Mouse (Mus musculus): Measurements from ENCODE around the gene 4930544D05Rik. TPM values are rescaled to one million over a fixed set of nuclear protein-coding genes. Genes with fewer than 3 reads are reported as not detected.
A peak's percentile ranks its signal among the peaks of the same experiment; 100 is the strongest.

4930544D05Rik gene
- total RNA-seq, 2 experiments from 2014 or later = not detected

GRCm38 (mm10) chr11:70596094-70596493 is 19.6 kb upstream of the 4930544D05Rik start:
- ATAC-seq (replicated peaks; ENCODE audit: low FRiP score, poor library complexity, severe bottlenecking) = no peak

DNA sequence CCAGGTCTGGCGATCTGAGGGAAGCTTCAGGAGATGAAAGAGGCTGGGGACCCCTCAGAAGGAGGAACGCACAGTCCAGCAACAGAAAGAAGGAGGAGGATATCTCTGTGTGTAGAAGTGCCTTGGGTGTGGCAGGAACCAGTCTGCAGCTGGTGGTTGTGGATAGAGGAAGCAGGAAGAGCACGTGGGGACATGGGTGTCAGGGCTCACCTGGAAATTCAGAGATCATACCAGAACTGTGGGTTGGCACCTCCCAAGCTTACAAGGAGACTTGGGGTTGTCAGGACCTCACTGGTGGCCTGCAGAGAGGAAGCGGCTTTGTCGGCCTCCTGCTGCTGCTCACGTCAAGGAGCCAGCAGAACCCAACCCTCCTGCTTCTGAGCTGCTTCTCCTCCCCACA is 18.3 kb upstream of the 4930544D05Rik start:
- no peak for ATAC-seq (replicated peaks; ENCODE audit: low FRiP score, poor library complexity, severe bottlenecking)

GRCm38 (mm10) chr11:70598451-70598953 is 17.1 kb upstream of the 4930544D05Rik start:
- ATAC-seq (replicated peaks; ENCODE audit: low FRiP score, poor library complexity, severe bottlenecking) = no peak

DNA sequence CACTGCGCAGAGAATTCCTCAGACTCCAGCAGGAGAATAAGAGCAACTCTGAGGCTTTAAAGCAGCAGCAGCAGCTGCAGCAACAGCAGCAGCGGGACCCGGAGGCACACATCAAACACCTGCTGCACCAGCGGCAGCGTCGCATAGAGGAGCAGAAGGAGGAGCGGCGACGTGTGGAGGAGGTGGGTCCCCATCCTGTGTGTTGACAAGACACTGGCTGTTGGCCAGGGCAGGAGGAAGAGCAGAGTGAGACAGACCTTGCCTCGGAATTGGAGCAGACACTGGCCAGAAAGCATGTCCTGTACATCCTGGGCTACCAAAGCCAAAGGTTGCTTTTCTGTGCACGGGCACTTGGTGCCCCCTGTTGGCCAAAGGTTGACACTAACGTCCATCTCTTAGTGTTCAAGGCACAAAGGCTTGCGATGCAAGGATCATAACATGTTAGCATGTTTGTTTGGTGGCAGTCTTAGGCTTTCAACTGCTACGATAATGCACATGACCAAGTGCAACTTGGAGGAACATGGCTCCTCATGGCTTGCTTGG is 10.6 kb upstream of the 4930544D05Rik start:
- ATAC-seq (replicated peaks; ENCODE audit: low FRiP score, poor library complexity, severe bottlenecking) = peak; percentile 56; the same call in 1 of the 2 replicates

- no peak for ATAC-seq (replicated peaks; ENCODE audit: low FRiP score, poor library complexity, severe bottlenecking)
These were observed 8.9 kb upstream of the 4930544D05Rik start for GRCm38 (mm10) chr11:70606717-70607116.

DNA sequence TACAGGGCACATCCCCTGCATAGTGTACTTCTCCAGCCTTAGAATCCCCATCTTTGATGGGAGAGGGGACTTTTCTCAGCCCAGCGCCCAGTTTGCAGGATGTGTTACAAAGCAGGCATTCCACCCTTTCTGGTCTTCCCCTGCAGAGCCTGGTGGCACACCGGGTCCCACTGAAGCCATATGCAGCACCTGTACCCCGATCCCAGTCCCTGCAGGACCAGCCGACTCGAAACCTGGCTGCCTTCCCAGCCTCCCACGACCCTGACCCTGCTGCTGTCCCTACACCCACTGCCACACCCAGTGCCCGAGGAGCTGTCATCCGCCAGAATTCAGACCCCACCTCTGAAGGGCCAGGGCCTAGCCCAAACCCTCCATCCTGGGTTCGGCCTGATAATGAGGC is 8.0 kb upstream of the 4930544D05Rik start:
- ATAC-seq (replicated peaks; ENCODE audit: low FRiP score, poor library complexity, severe bottlenecking) = no peak

- no peak for ATAC-seq (replicated peaks; ENCODE audit: low FRiP score, poor library complexity, severe bottlenecking)
These were observed 7.1 kb upstream of the 4930544D05Rik start for GRCm38 (mm10) chr11:70608381-70609066.

DNA sequence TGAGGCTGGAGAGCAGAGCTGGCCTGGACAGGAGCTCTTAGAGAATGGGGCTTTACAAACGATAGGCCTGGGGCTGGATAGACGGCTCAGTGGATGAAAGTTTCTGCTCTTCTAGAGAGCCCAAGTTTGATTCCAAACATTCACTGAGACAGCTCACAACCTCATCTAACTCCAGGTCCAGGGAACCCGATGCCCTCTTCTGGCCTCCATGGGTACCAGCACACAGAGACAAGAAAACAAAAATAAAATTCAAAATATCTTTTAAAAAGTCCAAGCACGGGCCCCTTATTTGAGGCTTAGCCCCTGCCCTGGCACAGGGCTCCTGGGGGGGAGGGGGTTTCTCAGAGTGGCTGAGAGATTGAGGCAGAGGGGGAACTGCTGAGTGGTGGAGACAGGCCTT is 4.9 kb upstream of the 4930544D05Rik start:
- ATAC-seq (replicated peaks; ENCODE audit: low FRiP score, poor library complexity, severe bottlenecking) = no peak

DNA sequence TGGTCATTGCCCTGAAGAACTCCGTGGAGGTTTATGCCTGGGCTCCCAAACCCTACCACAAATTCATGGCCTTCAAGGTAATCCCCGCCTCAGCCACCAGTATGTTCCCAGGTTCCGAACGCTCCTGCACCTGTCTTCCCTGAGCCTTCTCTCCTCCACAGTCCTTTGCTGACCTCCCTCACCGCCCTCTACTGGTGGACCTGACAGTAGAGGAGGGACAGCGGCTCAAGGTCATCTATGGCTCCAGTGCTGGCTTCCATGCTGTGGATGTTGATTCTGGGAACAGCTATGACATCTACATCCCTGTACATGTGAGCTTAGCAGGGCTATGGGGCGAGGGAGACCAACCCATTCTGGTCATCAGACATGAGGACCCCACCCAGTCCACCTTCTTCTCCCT is 3.1 kb upstream of the 4930544D05Rik start:
- ATAC-seq (replicated peaks; ENCODE audit: low FRiP score, poor library complexity, severe bottlenecking) = no peak

- ATAC-seq (replicated peaks; ENCODE audit: low FRiP score, poor library complexity, severe bottlenecking) = peak; percentile 89
These were observed 574 bp upstream of the 4930544D05Rik start for GRCm38 (mm10) chr11:70615074-70615473.

DNA sequence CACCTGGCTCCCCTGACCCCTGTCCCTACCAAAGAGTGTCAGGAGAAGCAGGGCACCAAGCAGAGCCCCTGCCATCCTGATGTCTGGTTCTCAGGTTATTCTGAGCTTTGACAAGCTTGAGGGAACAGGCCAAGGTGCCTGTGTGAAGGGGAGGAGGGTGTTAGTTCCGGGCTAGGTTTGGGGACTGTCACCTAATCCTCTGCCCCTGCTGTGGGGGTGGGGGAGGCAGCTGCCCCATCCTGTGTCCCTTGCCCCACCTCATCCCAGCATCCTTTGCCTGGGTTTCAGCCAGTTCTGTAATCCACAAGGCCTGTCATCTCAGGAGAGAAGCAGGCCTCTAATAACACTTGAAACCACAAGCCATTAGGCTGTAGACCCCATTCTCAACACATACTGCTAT is 3.5 kb downstream of the 4930544D05Rik start, which contains the start of gene Chrne:
Gene Chrne, minus strand, starts transcription at position 116 of the 400 bp plus-strand sequence.
- no peak for ATAC-seq (replicated peaks; ENCODE audit: low FRiP score, poor library complexity, severe bottlenecking)

DNA sequence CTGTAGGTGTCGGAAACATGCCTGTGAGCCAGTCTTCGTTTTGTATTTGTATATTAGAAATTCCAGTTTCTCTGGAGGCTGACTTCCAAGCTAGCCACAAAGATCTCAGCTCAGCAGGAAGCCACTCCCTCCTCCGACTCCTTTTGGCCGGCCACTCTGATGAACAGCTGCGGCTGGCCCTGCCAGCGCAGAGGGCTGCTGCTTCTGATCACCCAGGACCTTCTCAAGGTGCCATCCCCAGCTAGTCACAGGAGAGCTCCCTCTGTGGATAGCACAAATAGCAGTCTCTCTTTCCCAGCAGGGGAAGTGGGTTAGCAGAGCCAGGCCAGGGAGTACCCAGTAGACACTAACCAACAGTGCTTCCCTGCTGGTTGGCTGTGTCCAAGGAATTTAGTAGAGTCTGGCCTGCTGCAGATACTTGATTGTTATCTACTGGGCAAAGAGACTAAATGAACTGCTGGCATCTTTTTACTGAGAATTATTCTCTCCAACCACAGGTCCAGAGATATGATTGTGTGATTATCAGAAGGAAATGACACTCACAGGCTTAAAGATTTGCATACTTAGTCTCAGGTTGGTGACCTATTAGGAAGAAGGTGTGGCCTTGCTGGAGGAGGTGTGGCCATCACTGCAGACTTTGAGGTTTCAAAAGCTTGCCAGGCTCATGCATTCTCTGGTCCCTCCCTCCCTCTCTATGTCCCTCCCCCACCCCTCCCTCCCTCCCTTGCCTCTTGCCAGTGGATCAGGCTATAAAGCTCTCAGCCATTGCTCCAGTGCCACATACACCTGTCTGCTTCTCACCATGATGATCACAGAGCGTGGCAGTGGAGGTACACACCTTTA is 6.5 kb downstream of the 4930544D05Rik start:
- no peak for ATAC-seq (replicated peaks; ENCODE audit: low FRiP score, poor library complexity, severe bottlenecking)

- no peak for ATAC-seq (replicated peaks; ENCODE audit: low FRiP score, poor library complexity, severe bottlenecking)
These were observed 7.5 kb downstream of the 4930544D05Rik start for GRCm38 (mm10) chr11:70623053-70623742.

- peak; percentile 62; the same call in 1 of the 2 replicates for ATAC-seq (replicated peaks; ENCODE audit: low FRiP score, poor library complexity, severe bottlenecking)
These were observed 9.8 kb downstream of the 4930544D05Rik start for GRCm38 (mm10) chr11:70625473-70625872.

DNA sequence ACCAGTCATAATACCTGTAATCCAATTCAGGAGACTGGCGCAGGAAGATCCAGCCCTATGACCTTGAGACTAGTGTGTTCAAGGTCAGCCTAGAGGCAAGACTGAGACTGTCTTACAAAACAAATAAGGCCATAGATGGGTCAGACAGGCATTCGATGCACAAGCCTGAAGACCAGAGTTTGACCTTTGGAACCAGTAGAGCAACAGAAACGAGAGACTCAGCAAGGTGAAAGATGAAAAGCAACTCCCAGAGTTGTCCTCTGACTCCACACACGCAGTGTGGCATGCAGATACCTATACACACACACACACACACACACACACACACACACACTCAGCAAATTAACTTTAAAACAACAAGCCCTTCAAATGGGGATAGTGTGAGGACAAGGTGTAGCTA is 11.2 kb downstream of the 4930544D05Rik start:
- ATAC-seq (replicated peaks; ENCODE audit: low FRiP score, poor library complexity, severe bottlenecking) = no peak

DNA sequence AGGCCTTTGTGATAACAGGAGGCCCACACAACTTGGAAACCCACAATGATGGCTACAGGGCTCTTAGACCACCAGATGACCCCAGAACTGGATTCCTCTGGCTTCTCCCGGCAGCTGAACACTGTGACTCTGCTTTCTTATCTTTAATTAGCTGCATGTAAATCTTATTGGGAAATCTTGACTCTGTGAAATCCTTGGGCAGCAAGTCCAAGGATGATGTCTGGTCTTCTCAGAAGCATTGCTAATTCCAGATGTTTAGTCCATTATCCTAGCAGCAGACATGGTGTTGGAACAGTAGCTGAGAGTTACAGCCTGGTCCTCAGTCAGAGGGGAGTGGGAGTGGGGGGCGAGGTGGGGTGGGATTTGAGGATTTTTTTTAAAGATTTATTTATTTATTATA is 12.8 kb downstream of the 4930544D05Rik start:
- no peak for ATAC-seq (replicated peaks; ENCODE audit: low FRiP score, poor library complexity, severe bottlenecking)

GRCm38 (mm10) chr11:70629557-70629956 is 13.9 kb downstream of the 4930544D05Rik start:
- ATAC-seq (replicated peaks; ENCODE audit: low FRiP score, poor library complexity, severe bottlenecking) = 0 out of 2 replicates have a peak, but pooled peaks have one; percentile 60

GRCm38 (mm10) chr11:70630129-70630528 is 14.5 kb downstream of the 4930544D05Rik start:
- no peak for ATAC-seq (replicated peaks; ENCODE audit: low FRiP score, poor library complexity, severe bottlenecking)

- no peak for ATAC-seq (replicated peaks; ENCODE audit: low FRiP score, poor library complexity, severe bottlenecking)
These were observed 20.0 kb downstream of the 4930544D05Rik start for GRCm38 (mm10) chr11:70635601-70636000.

DNA sequence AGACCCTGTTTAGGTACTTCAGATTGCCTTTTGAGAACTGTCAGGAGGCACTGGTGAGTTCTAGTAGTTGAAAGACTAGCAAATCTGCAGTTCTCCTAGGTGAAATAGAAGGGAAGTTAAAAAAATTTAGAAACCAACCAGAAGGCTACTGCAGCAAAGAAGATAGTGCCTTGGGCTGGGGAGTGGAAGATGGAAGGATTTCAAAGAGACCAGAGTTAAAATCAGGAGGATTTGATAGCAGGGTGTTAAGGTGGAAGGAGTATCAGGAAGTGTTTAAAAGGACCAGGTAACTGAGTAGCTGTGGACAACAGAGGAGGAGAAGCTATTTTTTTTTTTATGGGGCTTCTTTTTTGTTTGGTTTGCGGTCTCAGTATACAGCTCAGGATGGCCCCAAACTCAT is 22.1 kb downstream of the 4930544D05Rik start:
- no peak for ATAC-seq (replicated peaks; ENCODE audit: low FRiP score, poor library complexity, severe bottlenecking)
